Mouse (Mus musculus) lung, postnatal 0 days (tissue): Measurements from ENCODE around the gene Speer3. TPM values are rescaled to one million over a fixed set of nuclear protein-coding genes. Genes with fewer than 3 reads are reported as not detected.
A peak's percentile ranks its signal among the peaks of the same experiment; 100 is the strongest.
"Not testable (repeated sequence)": the region's sequence is repeated elsewhere in the genome, so short reads cannot be mapped to it uniquely, and the experiment has no call there.

Experiments
- ATAC-seq: fragments of 200-750 bp; cut with Nextera tagmentation; 2 replicates; pipeline ENCODE4 v1.8.0; 2017; ENCODE audit warnings: moderate library complexity
- DNase-seq: peaks from one replicate; pipeline ENCODE4 v3.0.0-alpha.2; 2016; ENCODE audit warnings: low spot score
- H3K27ac ChIP-seq: fragments of 300-500 bp; sonication (generic); 2 replicates; pipeline ENCODE4 v1.5.1; 2014; ENCODE audit warnings: antibody characterized with exemption, mild to moderate bottlenecking, low read length, mixed read lengths
- H3K27me3 ChIP-seq: fragments of 300-500 bp; sonication (generic); replicated peaks from 2 replicates; pipeline ENCODE4 v1.6.1; 2014; ENCODE audit warnings: low read length, mixed read lengths; ENCODE audit not compliant: insufficient read depth
- H3K36me3 ChIP-seq: fragments of 300-500 bp; sonication (generic); 2 replicates; pipeline ENCODE4 v1.6.1; 2014; ENCODE audit warnings: low read length, mixed read lengths; ENCODE audit not compliant: insufficient read depth
- H3K4me1 ChIP-seq: fragments of 300-500 bp; sonication (generic); 2 replicates; pipeline ENCODE4 v1.6.1; 2014; ENCODE audit warnings: antibody characterized with exemption, low read depth, low read length, mixed read lengths; ENCODE audit not compliant: insufficient read depth
- H3K4me2 ChIP-seq: fragments of 300-500 bp; sonication (generic); replicated peaks from 2 replicates; pipeline ENCODE4 v1.6.1; 2014; ENCODE audit warnings: low read depth, mild to moderate bottlenecking, low read length, moderate library complexity, mixed read lengths
- H3K4me3 ChIP-seq: fragments of 300-500 bp; sonication (generic); 2 replicates; pipeline ENCODE4 v1.5.1; 2014; ENCODE audit warnings: low read depth, low read length
- H3K9ac ChIP-seq: fragments of 300-500 bp; sonication (generic); replicated peaks from 2 replicates; pipeline ENCODE4 v1.6.1; 2014; ENCODE audit warnings: low read depth, mild to moderate bottlenecking
- H3K9me3 ChIP-seq: fragments of 300-500 bp; sonication (generic); 2 replicates; pipeline ENCODE4 v1.6.1; 2016; ENCODE audit warnings: low read length, mixed read lengths
- CTCF ChIP-seq: IDR thresholded peaks from 2 replicates; pipeline ENCODE4 v1.5.1; 2016; ENCODE audit warnings: antibody characterized with exemption, mild to moderate bottlenecking
- EP300 ChIP-seq: IDR thresholded peaks from 2 replicates; pipeline ENCODE4 v1.6.1; 2016; ENCODE audit warnings: antibody characterized with exemption, mild to moderate bottlenecking, control low read depth
- WGBS: fragments of 180-500 bp; shearing (Covaris S2); extraction: QIAGEN DNeasy Blood & Tissue Kit; methylation state at CpG from one replicate; pipeline ENCODE4 v1.1.7; 2014; 5-methylcytosine and 5-hydroxymethylcytosine counted together
- polyA plus RNA-seq: library from polyadenylated mRNA; unstranded; fragments of >200 nt; fragmentation: Nextera tagmentation; extraction: Ambion mirVana; gene quantifications from 2 replicates; pipeline ENCODE4 v1.2.1, GENCODE M21; 2015

Speer3 gene
- not detected in 2 replicates for polyA plus RNA-seq

GRCm38 (mm10) chr5:13791319-13791718 lies at the start of gene Speer3:
TSS of gene Speer3 (plus strand) at chr5:13791619.
- Histone ChIP-seq H3K4me1 (no peaks in the 10 kb centered on the region), H3K9me3 (no peaks in the 10 kb centered on the region), H3K4me3 (no peak within 1 kb of the TSS), H3K4me2 (no peak within 1 kb of the TSS), H3K36me3 (no peaks in the 10 kb centered on the region), H3K27me3 (no peaks in the 10 kb centered on the region), H3K9ac (no peak within 1 kb of the TSS), H3K27ac (no peak within 1 kb of the TSS)
- no peak for DNase-seq
- 88% methylated on average over 1 of the region's 1 CpGs for WGBS
- ATAC-seq = no peak
- TF ChIP-seq EP300 (no peak), CTCF (no peak)

- 46% methylated on average over 2 of the region's 2 CpGs for WGBS
- DNase-seq, H3K27me3 ChIP-seq, H3K27ac ChIP-seq, H3K4me3 ChIP-seq, H3K9ac ChIP-seq, H3K9me3 ChIP-seq, H3K36me3 ChIP-seq, H3K4me2 ChIP-seq, ATAC-seq, H3K4me1 ChIP-seq: not testable (repeated sequence)
Observed at GRCm38 (mm10) chr5:13810496-13810895, 19.1 kb downstream of the Speer3 start.

GRCm38 (mm10) chr5:13825108-13825507 lies 33.7 kb downstream of the Speer3 start:
- no peak overlapping the region for H3K4me3 ChIP-seq
- no peaks in the 10 kb centered on the region for H3K36me3 ChIP-seq
- H3K9me3 ChIP-seq = no peaks in the 10 kb centered on the region
- DNase-seq (no peak), ATAC-seq (no peak)
- H3K4me1 ChIP-seq = no peaks in the 10 kb centered on the region
- H3K4me2 ChIP-seq = no peak overlapping the region
- no peak overlapping the region for H3K9ac ChIP-seq
- H3K27ac ChIP-seq = no peak overlapping the region
- no peak for TF ChIP-seq EP300
- H3K27me3 ChIP-seq = no peaks in the 10 kb centered on the region

- Histone ChIP-seq H3K9ac (no peak overlapping the region), H3K27ac (no peak overlapping the region), H3K4me3 (no peak overlapping the region), H3K27me3 (no peaks in the 10 kb centered on the region), H3K4me1 (no peaks in the 10 kb centered on the region), H3K4me2 (no peak overlapping the region), H3K9me3 (no peaks in the 10 kb centered on the region), H3K36me3 (no peaks in the 10 kb centered on the region)
- TF ChIP-seq CTCF (no peak), EP300 (0 out of 2 replicates have a peak, but pooled peaks have one; percentile 13)
- no peak; the same call in 1 of the 2 replicates for ATAC-seq
- peak; percentile 7 for DNase-seq
Observed at GRCm38 (mm10) chr5:13826708-13827107, 35.3 kb downstream of the Speer3 start.

GRCm38 (mm10) chr5:13844317-13844716 lies 52.9 kb downstream of the Speer3 start:
- Histone ChIP-seq H3K9ac (no peak overlapping the region), H3K4me3 (no peak overlapping the region), H3K27ac (no peak overlapping the region), H3K36me3 (no peaks in the 10 kb centered on the region), H3K27me3 (no peaks in the 10 kb centered on the region), H3K9me3 (no peaks in the 10 kb centered on the region), H3K4me2 (no peak overlapping the region), H3K4me1 (no peaks in the 10 kb centered on the region)
- no peak for ATAC-seq
- TF ChIP-seq EP300 (no peak), CTCF (no peak)
- no peak for DNase-seq

Other genes with a start within 250 kb of the Speer3 start
- 18.9 and 29.8 TPM in 2 replicates for gene Sema3e, start 233.7 kb downstream of the Speer3 start, polyA plus RNA-seq